Mouse (Mus musculus): Measurements from ENCODE around the gene Ap2b1.
"Not testable (repeated sequence)": the region's sequence is repeated elsewhere in the genome, so short reads cannot be mapped to it uniquely, and the experiment has no call there.

The Ap2b1 gene

DNA sequence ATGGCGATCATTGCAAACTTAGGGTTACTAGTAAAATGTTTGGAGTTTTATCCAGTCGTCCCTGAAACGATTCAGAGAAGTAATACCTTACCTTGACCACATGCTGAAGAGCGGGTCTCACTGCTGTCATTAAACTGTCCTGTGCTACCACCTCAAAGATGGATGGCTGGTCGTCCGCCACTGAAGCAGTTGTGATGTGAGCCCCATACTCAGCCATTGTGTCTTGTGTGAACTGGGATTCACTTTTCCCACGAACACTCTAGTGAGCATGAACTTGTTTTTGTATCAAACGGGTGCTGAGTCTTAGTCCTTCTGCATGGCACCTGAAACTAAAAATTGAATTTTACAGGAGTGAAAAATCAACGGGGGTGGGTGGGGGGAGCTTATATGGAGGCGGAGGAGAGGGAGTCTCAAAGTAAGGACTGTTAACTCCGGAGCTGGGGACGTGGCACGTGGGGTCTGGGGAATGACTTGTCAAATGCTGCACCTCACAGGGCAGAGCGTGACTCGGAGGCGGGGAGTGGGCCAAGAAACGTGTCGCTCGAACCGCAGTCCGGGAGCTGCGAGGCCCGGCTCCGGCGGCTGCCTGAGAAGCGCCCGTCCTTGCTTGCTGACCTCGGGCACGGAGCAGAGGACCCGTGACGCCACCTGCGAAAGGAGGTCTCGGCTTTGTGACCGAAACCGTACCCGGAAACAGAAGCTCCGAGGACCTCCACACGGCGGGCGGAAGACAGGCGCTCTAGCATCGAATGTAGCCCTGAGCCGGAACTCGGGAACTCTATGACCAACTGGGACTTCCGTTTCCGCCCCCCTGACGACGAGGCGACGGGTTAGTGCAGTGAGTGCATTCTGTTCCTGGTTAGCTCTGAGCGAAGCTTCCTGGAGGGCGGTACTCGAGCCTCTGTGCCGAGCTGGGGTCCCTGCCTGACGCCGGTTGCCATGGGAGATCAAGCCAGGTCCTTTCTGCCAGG, at the start of gene Ap2b1:
Gene Ap2b1, plus strand, starts transcription at position 800 of the 971 bp plus-strand sequence.
- DNase-seq, result peak; percentile 90

DNA sequence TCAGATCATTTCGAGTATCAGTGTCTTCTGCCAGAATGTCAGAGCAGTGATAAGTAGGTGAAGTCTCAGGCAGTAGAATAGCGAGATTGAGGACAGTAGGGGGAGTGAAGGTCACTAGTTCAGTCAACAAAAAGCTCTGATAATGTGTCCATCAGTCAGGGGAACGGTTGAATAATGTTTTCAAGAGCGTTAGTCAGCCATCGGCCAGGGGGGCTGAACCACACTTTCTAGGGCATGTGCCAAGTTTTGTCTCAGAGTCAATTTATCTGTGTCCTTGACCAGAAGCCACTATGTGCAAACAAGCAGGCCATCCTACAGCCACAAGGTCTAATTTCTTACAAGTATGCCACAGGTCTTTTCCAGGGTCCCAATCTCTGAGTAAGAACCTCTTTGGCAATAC, 41.6 kb upstream of the Ap2b1 start:
- not testable (repeated sequence) for DNase-seq

- DNase-seq, result no peak
Measured at GRCm38 (mm10) chr11:83262673-83263072, 36.2 kb upstream of the Ap2b1 start.

- DNase-seq, result no peak
Measured at GRCm38 (mm10) chr11:83263146-83263545, 35.7 kb upstream of the Ap2b1 start.

- DNase-seq, result no peak
Measured at GRCm38 (mm10) chr11:83270842-83271150, 28.0 kb upstream of the Ap2b1 start.

GRCm38 (mm10) chr11:83271151-83271950, 27.5 kb upstream of the Ap2b1 start:
- peak; percentile 84 for DNase-seq

DNA sequence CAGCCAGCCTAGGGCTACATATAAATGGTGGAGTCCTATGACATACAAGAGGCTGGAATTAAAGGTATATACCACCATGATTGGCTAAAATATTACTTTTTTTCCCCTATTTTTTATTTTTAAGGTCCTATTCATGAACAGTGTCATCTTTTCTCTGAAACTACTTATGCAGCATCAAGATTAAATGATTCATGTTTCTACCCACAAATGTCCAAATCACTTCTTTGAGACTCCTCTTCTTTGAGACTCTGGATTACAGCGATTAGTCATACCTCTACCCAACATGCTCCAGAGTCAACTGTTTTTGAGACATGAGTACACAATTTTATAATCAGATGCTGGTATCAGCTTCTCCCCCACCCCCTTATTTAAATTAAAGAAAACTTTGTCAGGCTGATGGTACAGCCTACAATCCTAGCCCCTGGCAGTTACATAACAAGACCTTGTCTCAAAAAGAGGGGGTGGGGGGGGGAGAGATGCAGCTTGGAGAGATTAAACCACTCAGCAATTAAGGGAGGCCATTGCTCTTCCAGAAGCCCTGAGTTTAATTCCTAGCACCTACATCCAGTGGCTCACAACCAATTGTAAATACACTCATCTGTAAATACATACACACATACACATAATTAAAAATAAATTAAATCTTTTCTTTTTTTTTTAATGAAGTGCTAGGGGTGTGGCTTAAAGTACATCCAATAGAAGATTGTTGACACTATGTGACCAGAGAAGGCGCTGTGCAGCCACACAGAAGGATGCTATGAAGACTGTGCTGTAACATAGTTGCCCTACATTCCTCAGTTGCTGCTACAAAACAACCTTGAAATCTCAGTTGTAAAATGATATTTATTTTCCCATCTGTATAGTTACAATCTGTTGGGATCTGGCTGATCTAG, 26.6 kb upstream of the Ap2b1 start:
- no peak for DNase-seq

- DNase-seq, result no peak
Measured at GRCm38 (mm10) chr11:83276251-83276650, 22.6 kb upstream of the Ap2b1 start.

- no peak for DNase-seq
Measured at GRCm38 (mm10) chr11:83279024-83279423, 19.8 kb upstream of the Ap2b1 start.

- DNase-seq, result no peak
Measured at GRCm38 (mm10) chr11:83279691-83280090, 19.1 kb upstream of the Ap2b1 start.

DNA sequence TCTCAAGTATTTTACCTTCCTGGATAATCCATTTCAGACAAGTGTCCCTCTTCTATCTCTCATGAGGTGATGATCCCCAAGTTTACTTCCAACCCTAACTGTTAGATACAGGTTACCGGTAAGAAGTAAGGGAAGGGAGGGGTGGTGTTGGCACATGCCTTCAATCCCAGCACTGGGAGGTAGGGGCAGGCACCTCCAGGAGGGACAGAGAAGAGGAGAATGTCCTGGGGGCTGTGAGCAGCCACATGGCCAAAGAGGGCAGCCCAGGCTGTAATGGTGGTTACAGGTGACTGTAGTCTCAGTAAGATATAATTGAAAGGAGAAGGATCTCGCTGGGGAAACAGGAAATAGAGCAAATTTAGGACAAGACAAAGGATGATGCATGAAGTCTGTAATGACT, 16.7 kb upstream of the Ap2b1 start:
- no peak for DNase-seq

DNA sequence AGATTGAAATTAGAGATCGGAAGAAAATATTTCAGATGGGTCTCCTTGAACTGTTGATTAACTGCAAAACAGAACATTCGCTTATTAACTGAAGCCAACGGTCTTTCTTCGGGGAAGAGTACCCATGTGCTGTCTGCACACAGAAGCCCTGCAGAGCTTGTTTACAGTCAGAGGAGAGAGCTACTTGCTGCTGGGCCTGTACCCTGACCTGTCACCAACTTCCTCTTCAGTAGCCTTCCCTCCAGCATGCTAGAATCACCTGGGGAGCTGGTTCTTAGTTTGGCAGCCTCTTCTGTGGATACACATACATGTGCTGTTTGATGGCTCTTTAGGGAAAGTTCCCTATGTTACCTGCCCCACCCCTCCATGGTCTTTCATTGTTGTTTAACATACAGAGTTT, 13.2 kb upstream of the Ap2b1 start:
- DNase-seq, result no peak

- DNase-seq, result no peak
Measured at GRCm38 (mm10) chr11:83286566-83286965, 12.3 kb upstream of the Ap2b1 start, which contains the start of gene Slfn14. Gene Slfn14 (minus strand): TSS chr11:83286726.

GRCm38 (mm10) chr11:83289036-83289435, 9.8 kb upstream of the Ap2b1 start:
- no peak for DNase-seq

- DNase-seq, result no peak
Measured at GRCm38 (mm10) chr11:83289633-83290032, 9.2 kb upstream of the Ap2b1 start.

DNA sequence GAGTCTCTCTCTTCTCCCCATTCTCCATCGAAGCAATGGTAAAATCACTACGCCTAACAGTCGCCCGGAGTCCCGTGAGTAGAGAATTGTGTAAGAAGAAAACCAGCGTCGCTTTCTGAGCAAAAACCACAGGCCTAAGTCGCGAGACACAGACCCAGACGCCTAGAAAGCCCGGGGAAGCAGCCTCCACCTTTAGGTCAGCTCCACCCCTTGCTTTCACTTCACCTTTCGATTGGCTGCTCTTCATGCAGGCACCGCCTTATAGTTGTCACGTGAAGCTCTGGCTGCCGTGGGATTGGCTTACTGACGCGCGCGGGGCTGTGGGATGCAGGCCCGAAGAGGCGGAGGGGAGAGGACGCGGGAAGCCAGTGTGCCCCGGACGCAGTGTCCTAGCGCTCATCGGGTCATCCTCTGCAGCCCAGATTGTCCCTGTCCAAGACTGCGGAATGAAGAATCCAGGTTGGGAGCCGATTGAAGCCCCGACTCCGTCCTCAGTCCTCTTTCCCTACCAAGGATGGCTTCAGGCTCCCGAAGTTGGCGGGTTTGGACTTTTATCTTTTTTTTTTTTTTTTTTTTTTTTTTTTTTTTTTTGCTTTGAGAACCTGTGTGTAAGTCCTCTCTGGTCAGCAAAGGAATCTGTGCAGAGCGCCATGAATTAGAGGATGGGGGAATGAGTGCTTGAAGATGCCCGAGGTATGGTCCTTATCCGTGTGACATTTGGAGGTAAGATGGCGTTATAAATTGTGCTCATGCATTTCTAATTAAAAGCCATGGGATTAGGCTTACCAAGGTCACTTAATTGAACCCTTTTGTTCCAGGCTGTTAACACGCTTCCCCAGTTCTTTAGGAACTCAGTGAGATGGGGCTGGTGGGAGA, 7.2 kb upstream of the Ap2b1 start:
- peak; percentile 93 for DNase-seq

GRCm38 (mm10) chr11:83292251-83292587, 6.6 kb upstream of the Ap2b1 start:
- no peak for DNase-seq

DNA sequence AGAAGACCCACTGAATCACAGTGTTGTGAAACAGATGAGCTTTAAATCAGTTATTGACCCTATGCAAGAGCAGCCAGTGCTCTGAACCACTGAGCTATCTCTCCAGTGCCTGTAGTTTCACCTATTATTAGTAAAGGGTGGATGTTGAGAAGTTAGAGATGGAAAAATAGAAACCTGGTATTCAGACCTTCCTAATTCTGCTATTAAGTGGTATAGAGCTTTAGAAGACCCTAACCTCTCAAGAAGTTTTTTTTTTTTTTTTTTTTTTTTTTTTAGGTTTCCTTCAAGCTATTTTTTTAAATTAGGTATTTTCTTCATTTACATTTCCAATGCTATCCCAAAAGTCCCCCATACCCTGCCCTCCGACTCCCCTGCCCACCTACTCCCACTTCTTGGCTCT, 5.6 kb upstream of the Ap2b1 start:
- no peak for DNase-seq

- DNase-seq, result no peak
Measured at GRCm38 (mm10) chr11:83294133-83294532, 4.7 kb upstream of the Ap2b1 start.

- no peak for DNase-seq
Measured at GRCm38 (mm10) chr11:83297816-83298215, 1.0 kb upstream of the Ap2b1 start.

DNA sequence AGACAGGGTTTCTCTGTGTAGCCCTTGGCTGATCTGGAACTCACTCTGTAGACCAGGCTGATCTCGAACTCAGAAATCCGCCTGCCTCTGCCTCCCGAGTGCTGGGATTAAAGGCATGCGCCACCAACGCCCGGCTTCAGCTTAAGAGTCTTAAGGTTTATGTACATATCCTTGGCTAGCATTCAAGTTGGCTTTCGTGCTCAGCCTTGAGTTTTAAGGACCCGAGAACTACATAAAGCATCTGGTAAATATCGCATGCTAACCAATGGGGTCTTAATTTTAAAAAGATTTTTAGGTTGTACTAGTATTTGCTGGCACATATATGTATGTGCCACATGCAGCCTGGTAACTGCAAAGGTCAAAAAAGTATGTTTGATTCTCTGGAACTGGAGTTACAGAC, 900 bp downstream of the Ap2b1 start:
- DNase-seq, result no peak

- no peak for DNase-seq
Measured at GRCm38 (mm10) chr11:83301431-83301831, 2.6 kb downstream of the Ap2b1 start.
